Mouse (Mus musculus): ENCODE results near the gene Jpt1.
"Not testable (repeated sequence)": the region's sequence is repeated elsewhere in the genome, so short reads cannot be mapped to it uniquely, and the experiment has no call there.

Jpt1 gene

GRCm38 (mm10) chr11:115475758-115476237, 38.4 kb downstream of the Jpt1 start:
- no peak for DNase-seq (ENCODE audit: low read depth, low spot score)

- peak; percentile 98 for DNase-seq (ENCODE audit: low read depth, low spot score)
These were observed 39.0 kb downstream of the Jpt1 start, which contains the start of gene Armc7 for GRCm38 (mm10) chr11:115475025-115475757. Gene Armc7 (plus strand): TSS chr11:115475667.

DNA sequence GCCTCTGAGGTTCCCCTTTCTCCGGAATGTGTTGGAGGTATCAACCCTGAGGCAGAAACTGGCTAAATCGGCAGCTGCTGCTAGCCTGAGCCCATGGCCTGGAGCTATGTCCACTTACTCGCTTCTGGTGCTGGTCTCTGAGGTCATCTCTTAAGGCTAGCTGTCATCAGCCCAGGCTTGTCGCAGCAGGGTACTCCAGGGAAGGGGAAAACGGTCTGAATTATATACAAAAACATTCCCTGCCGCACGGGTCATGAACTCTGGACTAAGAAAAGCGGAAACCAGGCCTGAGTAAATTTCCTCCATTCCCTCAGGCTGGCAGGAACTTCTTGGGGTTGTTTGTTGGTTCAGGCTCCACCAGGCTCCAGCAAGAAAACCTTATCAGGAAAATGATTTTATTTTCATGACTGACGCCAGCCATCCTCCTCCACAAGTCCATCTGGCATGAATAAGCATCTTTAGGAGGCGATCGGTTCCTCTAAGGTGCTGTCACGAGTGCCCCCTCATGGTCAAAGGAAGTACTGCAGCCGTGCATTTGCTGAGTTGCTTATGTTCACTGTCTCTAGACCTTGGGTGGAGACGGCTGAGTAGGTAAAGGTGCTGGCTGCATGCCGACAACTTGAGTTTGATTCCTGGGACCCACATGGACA, 40.4 kb downstream of the Jpt1 start:
- peak; percentile 98 for DNase-seq (ENCODE audit: low read depth, low spot score)

DNA sequence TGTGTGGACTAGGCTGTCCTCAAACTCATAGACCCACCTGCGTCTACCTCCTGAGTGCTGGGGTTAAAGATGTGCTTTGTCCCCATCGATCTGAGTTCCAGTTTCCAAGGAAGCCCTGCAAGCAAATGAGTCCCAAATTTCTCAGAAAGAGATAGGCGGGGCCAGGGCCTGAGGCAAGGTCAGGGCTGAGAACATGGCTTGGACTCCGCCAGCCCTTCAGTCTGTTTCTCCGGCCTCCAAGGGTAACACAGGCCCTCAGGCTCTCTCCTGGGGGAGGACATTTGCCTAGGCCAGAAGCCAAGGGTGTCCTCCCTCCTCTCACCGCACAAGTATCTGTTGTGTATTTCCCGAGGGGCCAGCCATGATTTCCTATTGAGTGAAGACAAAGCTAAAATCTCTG, 42.0 kb downstream of the Jpt1 start:
- DNase-seq (ENCODE audit: low read depth, low spot score), result no peak

GRCm38 (mm10) chr11:115467217-115467618, 47.0 kb downstream of the Jpt1 start:
- no peak for DNase-seq (ENCODE audit: low read depth, low spot score)

DNA sequence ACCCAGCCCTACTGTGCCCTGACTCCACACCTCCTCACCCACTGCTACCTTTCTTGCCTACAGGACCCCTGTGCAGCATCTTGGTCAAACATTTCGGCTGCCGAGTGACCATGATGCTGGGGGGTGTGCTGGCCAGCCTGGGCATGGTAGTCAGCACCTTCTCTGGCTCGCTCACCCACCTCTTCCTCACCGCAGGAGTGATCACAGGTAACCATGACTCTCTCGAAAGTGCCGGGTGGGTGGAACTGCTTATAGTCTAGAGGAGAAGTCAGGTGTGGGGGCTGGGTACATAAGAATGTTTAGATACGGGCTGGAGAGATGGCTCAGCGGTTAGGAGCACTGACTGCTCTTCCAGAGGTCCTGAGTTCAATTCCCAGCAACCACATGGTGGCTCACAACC, 49.3 kb downstream of the Jpt1 start:
- DNase-seq (ENCODE audit: low read depth, low spot score), result no peak

DNA sequence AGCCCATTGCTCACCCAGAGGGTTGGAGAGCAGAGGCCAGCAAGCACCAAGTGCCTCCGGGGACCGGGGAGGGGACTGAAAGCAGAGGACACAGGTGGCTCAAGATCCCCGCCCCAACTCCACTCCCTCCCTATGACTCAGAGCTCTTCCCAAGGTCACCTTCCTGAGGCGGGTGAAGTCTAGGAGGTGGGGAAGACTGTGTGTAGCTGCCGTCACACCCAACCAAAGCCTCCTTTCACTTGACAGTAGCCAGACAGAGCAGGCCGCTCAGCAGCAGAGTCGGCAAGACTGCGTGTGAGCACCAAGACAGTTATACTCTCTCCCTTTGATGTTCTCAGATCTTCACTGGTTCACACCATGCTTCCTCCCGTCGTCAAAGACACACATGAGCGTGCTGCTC, 50.8 kb downstream of the Jpt1 start:
- DNase-seq (ENCODE audit: low read depth, low spot score), result no peak

DNA sequence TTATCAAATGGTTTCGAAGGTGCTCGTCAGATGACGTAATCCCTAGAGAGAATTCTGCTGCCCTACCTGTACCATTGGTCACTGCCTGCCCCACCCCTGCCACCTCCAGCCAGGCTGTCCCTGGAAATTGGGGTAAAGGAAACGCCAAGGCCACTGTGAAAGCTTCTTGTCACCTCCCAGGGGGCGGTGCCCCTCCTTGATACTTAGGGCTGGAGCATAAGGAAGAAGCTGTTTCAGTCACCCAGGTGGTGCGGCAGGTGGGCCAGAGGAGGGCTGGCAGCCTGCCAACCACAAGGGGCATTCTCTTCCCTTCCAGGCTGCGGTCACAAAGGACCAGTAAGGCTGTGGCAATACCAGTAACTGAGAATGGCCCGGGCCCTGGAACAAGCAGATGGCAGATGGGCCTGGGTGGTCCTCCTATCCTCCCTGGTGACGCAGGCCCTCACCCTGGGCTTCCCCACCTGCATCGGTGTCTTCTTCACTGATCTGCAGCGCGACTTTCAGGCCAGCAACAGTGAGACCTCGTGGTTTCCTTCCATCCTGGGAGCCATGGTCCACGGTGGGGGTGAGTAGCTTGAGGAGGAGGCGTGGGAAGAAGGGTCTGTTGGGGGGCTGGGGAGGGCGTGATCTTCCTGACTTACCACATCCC, 51.8 kb downstream of the Jpt1 start, which contains the start of gene Slc16a5:
Gene Slc16a5, plus strand, starts transcription at position 232 of the 649 bp plus-strand sequence.
- DNase-seq (ENCODE audit: low read depth, low spot score), result no peak

DNA sequence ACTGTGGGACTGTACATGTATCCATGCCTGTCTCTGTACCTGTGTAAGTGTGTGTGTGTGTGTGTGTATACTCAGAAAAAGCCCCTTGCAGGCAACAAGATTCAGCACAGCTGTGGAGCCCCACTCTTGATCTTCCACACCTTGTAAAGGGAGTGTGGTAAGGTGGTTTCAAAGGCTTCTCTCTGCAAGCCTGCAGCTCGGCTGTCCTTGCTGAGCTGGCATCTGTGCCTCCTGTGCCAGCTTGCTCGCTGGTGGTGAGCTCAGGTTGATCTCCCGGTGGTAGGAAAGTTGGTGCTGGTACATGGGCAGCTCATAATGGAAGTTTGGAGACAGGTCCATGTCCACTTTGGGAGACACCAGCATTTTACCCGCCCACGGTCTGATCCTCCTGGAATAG, 52.3 kb downstream of the Jpt1 start:
- DNase-seq (ENCODE audit: low read depth, low spot score), result no peak

- DNase-seq (ENCODE audit: low read depth, low spot score), result no peak
These were observed 53.2 kb downstream of the Jpt1 start for GRCm38 (mm10) chr11:115460976-115461375.

DNA sequence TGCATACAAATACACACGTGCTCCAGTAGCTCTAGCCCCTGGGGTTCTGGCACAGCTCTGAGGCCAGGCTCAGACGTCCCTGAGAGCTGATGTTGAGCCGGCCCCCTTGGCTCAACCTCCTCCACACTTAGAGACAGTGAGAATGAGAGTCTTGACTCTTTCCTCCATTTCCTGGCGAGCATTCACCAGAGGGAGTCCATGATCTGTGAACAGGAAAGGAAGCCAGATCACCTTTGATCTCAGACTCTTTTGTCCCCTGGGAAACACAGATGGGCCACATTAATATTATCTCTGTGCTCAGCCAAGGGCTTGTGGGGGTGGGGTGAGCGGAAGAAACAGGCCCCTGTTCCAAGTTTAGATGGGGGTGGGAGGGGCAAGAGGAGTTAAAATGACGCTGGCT, 56.8 kb downstream of the Jpt1 start:
- DNase-seq (ENCODE audit: low read depth, low spot score), result no peak

- DNase-seq (ENCODE audit: low read depth, low spot score), result no peak
These were observed 58.0 kb downstream of the Jpt1 start for GRCm38 (mm10) chr11:115456182-115456581.

GRCm38 (mm10) chr11:115455619-115456018, 58.6 kb downstream of the Jpt1 start:
- DNase-seq (ENCODE audit: low read depth, low spot score), result no peak

- DNase-seq (ENCODE audit: low read depth, low spot score), result not testable (repeated sequence)
These were observed 59.4 kb downstream of the Jpt1 start for GRCm38 (mm10) chr11:115454822-115455221.

- DNase-seq (ENCODE audit: low read depth, low spot score), result no peak
These were observed 60.9 kb downstream of the Jpt1 start for GRCm38 (mm10) chr11:115453306-115453705.

DNA sequence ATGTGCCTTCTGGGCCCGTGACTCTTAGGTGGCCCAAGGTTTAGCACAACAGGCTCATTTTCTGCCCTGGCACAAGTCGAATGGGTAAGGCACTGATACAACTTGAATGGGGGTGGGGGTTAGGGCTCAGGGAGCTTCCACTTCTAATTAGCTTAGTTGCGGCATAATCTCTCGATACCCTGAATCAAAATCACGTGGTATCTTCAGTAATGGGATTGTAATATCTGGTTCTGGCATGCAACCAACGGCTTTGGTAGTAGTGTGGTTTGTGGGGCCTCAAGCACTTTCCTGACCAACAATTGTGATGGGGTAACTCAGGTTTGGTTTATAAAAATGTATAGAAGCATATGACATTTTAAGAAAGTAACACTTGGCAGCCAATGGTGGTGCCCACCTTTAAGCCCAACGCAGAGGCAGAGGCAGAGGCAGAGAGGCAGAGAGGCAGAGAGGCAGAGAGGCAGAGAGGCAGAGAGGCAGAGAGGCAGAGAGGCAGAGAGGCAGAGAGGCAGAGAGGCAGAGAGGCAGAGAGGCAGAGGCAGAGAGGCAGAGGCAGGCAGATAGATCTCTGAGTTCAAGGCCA, 61.8 kb downstream of the Jpt1 start:
- no peak for DNase-seq (ENCODE audit: low read depth, low spot score)

DNA sequence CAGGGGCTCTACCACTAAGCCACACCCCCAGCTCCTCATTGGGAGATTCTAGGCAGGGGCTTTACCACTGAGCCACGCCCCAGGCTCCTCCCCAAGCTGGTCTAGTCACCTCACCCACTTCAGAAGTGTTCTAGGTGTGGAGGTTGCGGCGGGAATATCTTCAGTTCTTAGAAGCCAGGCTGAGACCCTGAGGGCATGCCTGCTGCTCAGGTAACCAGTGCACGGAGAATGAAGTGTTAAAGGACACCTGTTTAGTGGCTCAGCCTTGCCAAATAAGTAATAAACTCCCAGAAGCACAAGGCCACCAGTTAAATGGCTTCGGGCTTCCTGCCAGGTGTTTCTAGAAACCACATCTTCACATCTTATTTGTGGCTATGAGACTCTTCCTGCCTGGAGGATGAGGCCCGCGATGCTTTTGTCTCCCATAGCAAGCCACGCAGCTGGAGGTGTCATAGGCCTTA, 62.4 kb downstream of the Jpt1 start:
- DNase-seq (ENCODE audit: low read depth, low spot score), result no peak

- DNase-seq (ENCODE audit: low read depth, low spot score), result no peak
These were observed 64.0 kb downstream of the Jpt1 start for GRCm38 (mm10) chr11:115450176-115450575.

DNA sequence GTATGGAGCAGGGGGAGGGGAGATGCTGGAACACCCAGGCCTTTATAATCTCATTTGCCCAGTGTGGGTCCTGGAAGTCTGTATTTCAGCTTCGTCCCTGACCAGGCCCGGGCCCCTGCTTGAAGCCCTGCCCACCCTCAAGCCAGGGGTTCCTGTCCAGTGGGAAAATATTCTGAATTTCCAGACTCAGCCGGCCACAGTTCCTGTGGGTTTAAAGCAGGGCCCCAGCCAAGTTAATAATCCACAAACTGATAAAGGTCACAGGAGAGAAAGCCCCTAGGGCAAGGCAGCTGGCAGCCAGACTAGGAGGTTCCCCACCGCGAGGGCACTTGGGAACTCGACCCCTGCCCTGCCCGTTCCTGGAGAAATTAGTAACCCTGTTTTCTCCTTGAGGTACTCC, 65.2 kb downstream of the Jpt1 start:
- no peak for DNase-seq (ENCODE audit: low read depth, low spot score)

GRCm38 (mm10) chr11:115448075-115448474, 66.1 kb downstream of the Jpt1 start:
- DNase-seq (ENCODE audit: low read depth, low spot score), result no peak
